Mouse (Mus musculus): Measurements from ENCODE around the gene Armc7. TPM values are rescaled to one million over a fixed set of nuclear protein-coding genes. Genes with fewer than 3 reads are reported as not detected.
A peak's percentile ranks its signal among the peaks of the same experiment; 100 is the strongest.

Gene Armc7
- polyA plus RNA-seq, 1 experiment from 2014 or later: 7.1 TPM

DNA sequence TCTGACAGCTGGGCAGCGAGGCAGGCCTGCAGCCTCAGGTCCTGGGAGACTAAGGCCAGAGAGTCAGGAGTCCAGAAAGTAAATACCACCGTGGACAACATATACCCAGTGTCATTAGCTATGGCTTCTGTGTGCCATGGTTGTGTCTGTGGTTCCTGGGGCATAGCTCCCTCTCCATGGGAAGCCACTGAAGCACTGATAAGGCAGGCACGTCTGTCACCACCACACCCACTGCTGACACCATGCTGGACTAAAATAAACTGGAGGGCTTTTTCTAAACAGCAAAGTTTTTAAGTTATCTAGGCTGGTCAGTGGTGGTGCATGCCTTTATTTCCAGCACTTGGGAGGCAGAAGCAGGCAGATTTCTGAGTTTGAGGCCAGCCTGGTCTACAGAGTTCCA, 31.1 kb downstream of the Armc7 start:
- peaks cover 31% of the 10 kb centered on the region for H3K4me1 ChIP-seq
- no peak overlapping the region for H3K9ac ChIP-seq
- H3K9me3 ChIP-seq: no peaks in the 10 kb centered on the region
- H3K36me3 ChIP-seq: peaks cover 16% of the 10 kb centered on the region
- no peaks in the 10 kb centered on the region for H3K27me3 ChIP-seq
- no peak for ATAC-seq (ENCODE audit: borderline replicate concordance, extremely low read depth, low FRiP score, low TSS enrichment)
- H3K27ac ChIP-seq: no peak overlapping the region
- H3K4me3 ChIP-seq: no peak overlapping the region
- H3K4me2 ChIP-seq: no peak overlapping the region
- 54% methylated on average over 3 of the region's 3 CpGs for WGBS

DNA sequence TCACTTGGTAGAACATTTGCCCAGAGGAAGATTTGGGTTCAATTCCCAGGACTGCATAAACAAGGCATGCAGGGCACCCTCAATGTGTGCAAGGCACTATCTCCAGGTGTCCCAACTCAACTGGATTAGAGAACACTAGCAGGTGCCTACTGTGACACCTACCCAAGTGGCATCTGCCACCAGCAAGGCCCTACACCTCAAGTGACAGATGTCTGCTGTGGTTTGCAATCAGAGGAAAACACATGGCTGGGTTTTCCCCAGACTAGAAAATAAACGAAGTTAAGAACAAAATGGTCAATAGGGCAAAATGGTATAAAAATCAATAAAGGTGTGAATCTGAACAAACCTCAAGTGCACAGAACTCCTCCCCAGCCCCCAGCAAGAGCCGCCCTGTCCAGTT, 32.6 kb downstream of the Armc7 start:
- Histone ChIP-seq H3K4me2 (no peak overlapping the region), H3K36me3 (peaks cover 3% of the 10 kb centered on the region; the same call in 1 of the 2 replicates), H3K27ac (no peak overlapping the region), H3K9me3 (no peaks in the 10 kb centered on the region), H3K27me3 (no peaks in the 10 kb centered on the region), H3K9ac (no peak overlapping the region), H3K4me1 (peaks cover 44% of the 10 kb centered on the region), H3K4me3 (no peak overlapping the region)
- ATAC-seq (ENCODE audit: borderline replicate concordance, extremely low read depth, low FRiP score, low TSS enrichment): no peak
- 74% methylated on average over 2 of the region's 2 CpGs for WGBS

DNA sequence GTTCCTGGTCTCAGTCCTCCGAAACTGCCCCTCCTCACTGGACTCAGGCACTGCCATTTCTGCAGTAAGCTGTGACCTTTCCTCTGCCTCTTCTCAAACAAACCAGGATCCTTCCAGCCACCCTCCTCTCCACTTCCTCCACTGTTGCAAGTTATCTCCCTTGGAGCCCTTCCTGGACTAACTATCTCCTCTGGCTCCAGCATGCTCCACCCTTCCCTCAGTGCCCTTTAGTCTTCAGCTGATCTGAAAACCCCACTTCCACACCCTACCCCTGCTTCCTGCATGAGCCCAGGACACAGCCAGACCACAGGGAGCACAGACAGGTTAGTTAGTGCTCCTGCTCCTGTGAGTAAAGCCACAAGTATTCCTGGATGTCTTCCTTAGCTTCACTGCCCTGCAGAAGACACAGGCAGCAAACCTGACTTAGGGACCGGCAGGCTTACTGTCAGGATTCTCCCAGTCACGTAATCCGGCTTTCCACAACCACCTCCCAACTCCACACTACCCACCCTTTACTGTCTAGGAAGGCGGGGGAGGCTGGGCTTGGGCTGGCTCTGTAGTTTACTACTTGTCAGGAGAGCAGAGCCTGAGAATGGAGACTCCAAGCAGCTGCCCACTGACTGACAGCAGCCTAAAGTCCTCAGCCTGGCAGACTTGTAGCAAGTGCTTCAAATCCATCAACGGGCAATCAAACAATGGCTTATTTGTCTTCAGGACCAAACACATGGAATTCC, 34.5 kb downstream of the Armc7 start:
- no peaks in the 10 kb centered on the region for H3K36me3 ChIP-seq
- peak overlapping the region; percentile 76 for H3K4me2 ChIP-seq
- ATAC-seq (ENCODE audit: borderline replicate concordance, extremely low read depth, low FRiP score, low TSS enrichment): no peak
- WGBS: 29% methylated on average over 6 of the region's 6 CpGs
- H3K4me3 ChIP-seq: no peak overlapping the region
- H3K9me3 ChIP-seq: no peaks in the 10 kb centered on the region
- no peak overlapping the region for H3K9ac ChIP-seq
- no peaks in the 10 kb centered on the region for H3K27me3 ChIP-seq
- H3K4me1 ChIP-seq: peaks cover 44% of the 10 kb centered on the region
- H3K27ac ChIP-seq: peak overlapping the region; percentile 2

DNA sequence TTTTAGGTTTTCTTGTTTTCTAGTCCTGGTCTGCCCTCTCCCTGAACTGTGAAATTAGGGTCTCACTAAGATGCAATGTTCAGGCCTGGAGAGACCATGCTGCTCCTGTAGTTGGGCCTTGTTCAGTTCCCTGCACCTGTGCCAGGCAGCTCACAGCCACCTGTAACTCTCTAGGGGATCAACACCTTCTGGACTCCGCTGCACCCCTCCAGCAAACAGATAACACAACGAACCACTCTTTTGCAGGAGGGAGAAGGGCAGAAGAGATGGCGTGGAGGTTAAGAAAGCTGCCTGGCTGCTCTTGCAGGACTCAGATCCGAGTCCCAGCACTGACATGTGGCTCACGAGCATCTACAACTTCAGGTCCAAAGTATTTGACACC, 35.0 kb downstream of the Armc7 start:
- Histone ChIP-seq H3K4me1 (peaks cover 44% of the 10 kb centered on the region), H3K9me3 (no peaks in the 10 kb centered on the region), H3K4me2 (peak overlapping the region; percentile 76), H3K27ac (0 out of 2 replicates have a peak overlapping the region, but pooled peaks have one; percentile 2), H3K27me3 (no peaks in the 10 kb centered on the region), H3K4me3 (no peak overlapping the region), H3K9ac (0 out of 2 replicates have a peak overlapping the region, but pooled peaks have one; percentile 8), H3K36me3 (no peaks in the 10 kb centered on the region)
- ATAC-seq (ENCODE audit: borderline replicate concordance, extremely low read depth, low FRiP score, low TSS enrichment): no peak
- 42% methylated on average over 5 of the region's 5 CpGs for WGBS

DNA sequence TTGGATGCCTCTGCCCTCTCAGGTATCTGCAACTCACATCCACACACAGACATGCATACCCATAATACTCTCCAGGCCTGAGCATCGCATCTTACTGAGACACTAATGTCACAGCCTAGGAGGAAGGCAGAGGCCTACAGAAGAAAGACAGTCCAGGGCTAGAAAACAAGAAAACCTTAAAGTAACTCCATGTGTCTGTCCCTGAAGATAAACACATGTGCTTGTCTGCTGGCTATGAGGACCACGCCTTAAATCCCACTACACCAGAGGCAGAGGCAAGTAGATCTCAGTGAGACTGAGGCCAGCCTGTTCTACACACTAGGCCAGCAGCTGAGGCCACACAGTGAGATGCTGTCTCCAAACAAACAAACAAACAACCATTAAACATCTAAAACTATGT, 35.7 kb downstream of the Armc7 start:
- no peaks in the 10 kb centered on the region for H3K36me3 ChIP-seq
- H3K9me3 ChIP-seq: no peaks in the 10 kb centered on the region
- no peaks in the 10 kb centered on the region for H3K27me3 ChIP-seq
- peak overlapping the region; percentile 76 for H3K4me2 ChIP-seq
- H3K9ac ChIP-seq: 0 out of 2 replicates have a peak overlapping the region, but pooled peaks have one; percentile 8
- no peak overlapping the region for H3K27ac ChIP-seq
- H3K4me3 ChIP-seq: peak overlapping the region; percentile 99; the same call in 1 of the 2 replicates
- WGBS: 63% methylated on average over 2 of the region's 2 CpGs
- no peak for ATAC-seq (ENCODE audit: borderline replicate concordance, extremely low read depth, low FRiP score, low TSS enrichment)
- H3K4me1 ChIP-seq: peaks cover 44% of the 10 kb centered on the region

DNA sequence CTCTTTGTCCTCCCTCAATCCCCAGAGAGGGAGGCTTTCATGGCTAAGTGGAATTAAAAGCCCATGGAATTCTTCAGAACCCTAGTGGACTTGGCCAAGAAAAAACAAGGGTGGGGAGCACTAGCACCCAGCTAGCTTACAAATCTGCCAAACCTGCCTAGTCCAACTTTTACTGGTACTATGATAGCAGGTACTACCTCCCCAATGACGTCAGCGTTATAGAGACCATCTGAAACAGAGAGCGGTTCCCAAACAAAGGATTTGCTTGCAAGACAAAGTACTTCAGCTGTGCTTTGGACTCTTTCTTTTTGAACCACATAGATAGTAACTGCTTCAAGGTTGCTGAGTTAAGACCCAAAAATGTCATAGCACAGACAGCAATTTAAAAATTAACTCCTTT, 36.5 kb downstream of the Armc7 start:
- no peak overlapping the region for H3K27ac ChIP-seq
- peak overlapping the region; percentile 99 for H3K4me3 ChIP-seq
- ATAC-seq (ENCODE audit: borderline replicate concordance, extremely low read depth, low FRiP score, low TSS enrichment): no peak
- H3K9ac ChIP-seq: peak overlapping the region; percentile 97
- peak overlapping the region; percentile 76 for H3K4me2 ChIP-seq
- 30% methylated on average over 3 of the region's 3 CpGs for WGBS
- H3K9me3 ChIP-seq: no peaks in the 10 kb centered on the region
- H3K27me3 ChIP-seq: no peaks in the 10 kb centered on the region
- peaks cover 44% of the 10 kb centered on the region for H3K4me1 ChIP-seq
- H3K36me3 ChIP-seq: no peaks in the 10 kb centered on the region

DNA sequence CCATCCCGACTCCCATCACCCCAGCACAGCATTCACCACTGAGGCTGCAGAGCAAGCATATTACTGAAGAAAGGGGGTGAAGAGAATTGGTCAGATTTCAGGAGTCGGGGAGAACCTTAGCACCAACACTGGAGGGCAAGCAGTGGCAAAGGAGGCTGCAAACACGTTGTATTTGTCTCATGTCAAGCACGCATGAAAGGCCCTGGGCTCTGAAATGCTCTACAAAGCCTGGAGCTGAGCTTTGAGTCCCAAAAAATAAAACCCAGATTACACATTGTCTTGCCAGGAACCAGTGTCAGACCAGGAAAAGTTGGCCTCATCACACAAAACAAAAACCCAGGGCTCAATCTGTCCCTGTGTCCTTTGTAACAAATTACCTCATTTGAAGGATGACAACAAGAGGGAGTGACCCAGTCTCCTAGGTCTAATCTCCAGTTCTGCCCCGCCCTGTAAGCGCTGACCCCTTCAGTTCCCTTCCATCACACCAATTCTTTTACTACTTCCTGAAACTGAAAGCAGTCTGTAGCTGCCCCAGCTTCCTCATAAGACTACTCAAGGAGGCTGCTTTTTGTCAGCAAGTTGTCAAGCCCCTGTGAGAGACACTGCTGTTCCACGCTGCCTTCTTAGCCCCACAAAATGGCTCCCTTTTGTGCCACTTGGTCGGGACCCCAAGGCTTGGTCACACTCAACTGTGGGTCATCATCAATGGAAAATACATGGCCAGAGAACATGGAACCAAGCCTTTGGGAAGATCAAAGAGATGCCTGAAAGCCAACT, 37.1 kb downstream of the Armc7 start:
- H3K9me3 ChIP-seq: no peaks in the 10 kb centered on the region
- ATAC-seq (ENCODE audit: borderline replicate concordance, extremely low read depth, low FRiP score, low TSS enrichment): no peak
- H3K9ac ChIP-seq: peak overlapping the region; percentile 97
- 14% methylated on average over 8 of the region's 8 CpGs for WGBS
- no peaks in the 10 kb centered on the region for H3K36me3 ChIP-seq
- H3K27ac ChIP-seq: peak overlapping the region; percentile 91
- peaks cover 39% of the 10 kb centered on the region for H3K4me1 ChIP-seq
- H3K4me3 ChIP-seq: peak overlapping the region; percentile 99
- peak overlapping the region; percentile 76 for H3K4me2 ChIP-seq
- H3K27me3 ChIP-seq: no peaks in the 10 kb centered on the region

DNA sequence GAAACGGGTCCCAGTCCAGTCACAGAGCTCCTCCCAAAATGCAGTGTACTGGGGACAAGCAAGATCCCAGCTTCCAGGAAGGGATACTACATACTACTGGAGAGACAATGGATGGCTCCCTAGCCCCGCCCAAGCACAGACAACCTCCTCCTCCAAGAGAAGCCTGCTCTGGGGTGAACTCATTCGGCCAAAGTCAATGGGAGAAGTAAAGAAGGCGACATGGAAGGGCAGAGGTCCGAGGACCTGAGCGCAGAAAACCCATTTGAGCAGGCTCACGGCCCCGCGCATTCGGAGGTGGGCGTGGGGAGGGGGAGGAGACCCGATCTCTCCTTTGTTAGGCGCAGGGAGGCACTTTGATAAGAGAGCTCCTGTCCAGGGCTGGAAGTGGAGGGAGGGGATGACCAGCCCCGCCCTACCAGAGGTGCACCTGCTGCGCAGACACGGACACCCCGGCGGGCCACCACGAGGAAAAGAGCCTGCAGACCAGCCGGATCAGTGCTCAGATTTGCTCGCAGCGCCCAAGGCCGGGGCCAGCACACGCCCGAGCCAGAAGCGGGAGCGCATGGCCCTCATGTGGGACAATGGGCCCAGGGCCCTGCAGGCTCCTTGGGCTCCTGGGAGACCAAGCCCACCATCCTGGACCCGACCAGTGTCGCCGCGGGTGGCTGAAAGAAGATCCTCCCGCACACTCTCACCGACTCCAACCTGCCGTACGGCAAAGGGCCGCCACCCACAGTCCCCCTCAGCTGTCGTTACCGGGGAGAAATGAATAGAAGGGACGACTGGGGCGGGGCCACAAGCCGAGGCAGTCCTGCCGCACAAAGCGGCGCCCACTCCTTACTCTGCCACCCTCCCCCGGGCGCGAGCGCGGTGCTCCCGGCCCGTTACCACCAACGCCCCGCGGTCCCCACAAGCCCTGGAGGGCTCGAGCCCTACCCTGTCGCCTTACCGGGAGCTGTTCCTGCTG, 38.1 kb downstream of the Armc7 start:
- no peaks in the 10 kb centered on the region for H3K27me3 ChIP-seq
- H3K27ac ChIP-seq: peak overlapping the region; percentile 91
- peak overlapping the region; percentile 99 for H3K4me3 ChIP-seq
- H3K9ac ChIP-seq: peak overlapping the region; percentile 97
- no peaks in the 10 kb centered on the region for H3K36me3 ChIP-seq
- peaks cover 37% of the 10 kb centered on the region for H3K4me1 ChIP-seq
- no peaks in the 10 kb centered on the region for H3K9me3 ChIP-seq
- under 1% methylated on average over 57 of the region's 57 CpGs for WGBS
- ATAC-seq (ENCODE audit: borderline replicate concordance, extremely low read depth, low FRiP score, low TSS enrichment): peak; percentile 55
- H3K4me2 ChIP-seq: peak overlapping the region; percentile 76

DNA sequence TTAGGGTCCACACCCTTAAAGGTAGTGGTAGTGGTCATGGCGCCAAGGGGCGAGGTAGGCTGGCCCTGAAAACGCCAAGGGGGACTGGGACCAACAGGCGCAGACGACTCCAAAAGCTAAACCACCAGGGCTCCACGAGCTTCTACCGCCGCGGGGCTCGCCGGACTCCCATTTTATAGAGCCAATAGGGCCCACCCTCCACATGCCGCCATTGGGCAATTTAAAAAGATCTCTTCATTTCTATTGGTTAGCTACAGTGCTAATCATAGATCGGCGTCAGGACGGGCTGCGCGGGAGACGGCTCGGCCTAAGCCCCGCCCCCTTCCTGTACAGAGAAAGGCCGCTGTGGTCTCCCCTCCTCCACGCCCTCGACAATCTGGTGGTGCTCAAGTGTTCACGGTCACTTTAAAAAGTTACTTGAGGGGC, 38.8 kb downstream of the Armc7 start, which contains the start of gene Jpt1:
TSS of gene Jpt1 (minus strand) at position 150 of the 426 bp plus-strand sequence.
- peak within 1 kb of the TSS; percentile 99 for H3K4me3 ChIP-seq
- peak; percentile 97 for ATAC-seq (ENCODE audit: borderline replicate concordance, extremely low read depth, low FRiP score, low TSS enrichment)
- H3K36me3 ChIP-seq: no peaks in the 10 kb centered on the region
- no peaks in the 10 kb centered on the region for H3K9me3 ChIP-seq
- WGBS: 0% methylated on average over 24 of the region's 24 CpGs
- H3K4me1 ChIP-seq: peaks cover 33% of the 10 kb centered on the region
- H3K9ac ChIP-seq: peak within 1 kb of the TSS; percentile 97
- H3K4me2 ChIP-seq: peak within 1 kb of the TSS; percentile 76
- H3K27me3 ChIP-seq: no peaks in the 10 kb centered on the region
- H3K27ac ChIP-seq: peak within 1 kb of the TSS; percentile 91

DNA sequence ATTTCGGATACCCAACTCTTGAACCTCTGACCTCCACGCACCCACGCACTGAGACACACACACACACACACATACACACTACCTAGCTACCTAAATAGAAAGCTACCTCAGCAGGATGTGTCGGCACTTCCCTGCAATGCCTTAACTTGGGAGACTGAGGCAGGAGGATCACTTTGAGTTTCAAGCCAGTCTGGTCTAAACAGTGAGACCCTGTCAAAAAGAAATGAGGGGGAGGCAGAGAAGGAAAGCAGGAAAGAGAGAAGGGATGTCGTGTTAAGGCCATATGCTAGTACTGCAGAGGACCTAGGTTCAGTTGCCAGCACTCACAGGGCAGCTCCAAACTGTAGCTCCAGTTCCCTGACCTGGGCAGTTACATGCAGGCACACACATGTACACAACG, 39.6 kb downstream of the Armc7 start:
- WGBS: 65% methylated on average over 6 of the region's 6 CpGs
- no peaks in the 10 kb centered on the region for H3K27me3 ChIP-seq
- H3K4me1 ChIP-seq: peaks cover 29% of the 10 kb centered on the region
- no peak for ATAC-seq (ENCODE audit: borderline replicate concordance, extremely low read depth, low FRiP score, low TSS enrichment)
- no peaks in the 10 kb centered on the region for H3K36me3 ChIP-seq
- H3K4me2 ChIP-seq: no peak overlapping the region; the same call in 1 of the 2 replicates
- no peaks in the 10 kb centered on the region for H3K9me3 ChIP-seq
- no peak overlapping the region for H3K9ac ChIP-seq
- H3K4me3 ChIP-seq: no peak overlapping the region
- H3K27ac ChIP-seq: no peak overlapping the region

DNA sequence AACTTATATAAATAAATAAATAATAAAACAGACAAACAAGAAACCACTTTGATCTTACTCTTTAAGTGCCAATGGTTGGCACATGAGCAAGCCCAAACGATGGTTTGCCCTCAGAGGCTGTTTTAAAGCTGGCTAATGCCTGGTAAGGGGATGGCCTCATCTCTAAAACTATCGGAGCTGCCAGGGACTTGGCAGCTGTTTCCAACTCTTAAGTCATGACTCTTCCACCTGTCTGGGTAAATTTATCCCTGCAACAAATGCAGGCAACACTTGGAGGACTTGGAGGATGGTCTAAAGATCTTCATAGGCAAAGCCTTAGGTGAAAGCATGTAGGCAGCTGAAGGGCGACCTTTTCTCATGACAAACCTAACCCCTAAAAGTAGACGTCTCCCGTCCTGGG, 41.5 kb downstream of the Armc7 start:
- no peak for ATAC-seq (ENCODE audit: borderline replicate concordance, extremely low read depth, low FRiP score, low TSS enrichment)
- Histone ChIP-seq H3K27me3 (no peaks in the 10 kb centered on the region), H3K4me3 (no peak overlapping the region), H3K27ac (no peak overlapping the region), H3K9me3 (no peaks in the 10 kb centered on the region), H3K9ac (no peak overlapping the region), H3K36me3 (no peaks in the 10 kb centered on the region; the same call in 1 of the 2 replicates), H3K4me1 (peaks cover 10% of the 10 kb centered on the region), H3K4me2 (no peak overlapping the region)
- 75% methylated on average over 5 of the region's 5 CpGs for WGBS
